Mouse (Mus musculus) c-Kit-positive CD71-negative TER-119-negative erythroid progenitor cells, embryonic 14.5 days (primary cell): ENCODE results near the gene Fam3c.

ENCODE experiments used
- DNase-seq: peaks from one replicate; pipeline ENCODE4 v3.0.0-alpha.2; 2013; ENCODE audit warnings: low read depth

Fam3c gene

DNA sequence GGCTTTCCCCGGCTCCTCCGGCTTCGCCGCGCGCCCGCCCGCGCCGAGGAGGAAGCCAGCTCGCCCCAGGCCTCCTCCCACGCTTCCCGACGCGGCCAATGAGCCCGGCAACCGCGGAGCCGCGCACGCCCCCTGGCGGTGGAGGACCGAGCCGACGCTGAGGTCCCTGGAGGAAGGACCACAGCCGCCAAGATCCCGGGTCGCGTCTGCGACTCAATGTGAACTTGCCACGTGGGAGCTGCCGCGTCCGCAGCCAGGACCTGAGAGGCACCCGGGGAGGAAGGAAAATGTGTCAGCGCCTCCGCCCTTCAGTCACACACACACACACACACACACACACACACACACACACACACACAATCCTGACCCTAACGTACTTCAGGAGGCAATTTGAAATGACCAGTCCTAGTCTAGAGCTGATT, at the start of gene Fam3c:
Gene Fam3c, minus strand, starts transcription at position 158 of the 422 bp plus-strand sequence.
- peak; percentile 92 for DNase-seq

DNA sequence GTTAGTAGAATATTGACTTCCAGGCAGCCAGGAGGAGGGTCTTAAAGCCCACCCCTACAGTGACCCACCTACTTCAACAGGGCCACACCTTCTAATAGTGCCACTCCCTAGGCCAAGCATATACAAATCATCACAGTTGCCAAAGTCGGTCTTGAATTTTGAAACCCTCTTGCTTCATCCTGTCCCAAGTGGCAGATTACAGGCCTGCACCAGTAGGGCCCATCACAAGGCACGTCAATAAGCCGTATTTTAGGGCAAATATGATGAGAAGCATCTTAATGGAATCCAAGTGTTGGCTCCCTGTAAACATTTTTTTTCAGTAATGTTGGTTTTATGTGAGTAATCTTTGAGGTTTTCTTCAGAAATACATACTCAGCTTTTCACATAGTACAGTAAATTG, 49.0 kb upstream of the Fam3c start:
- no peak for DNase-seq

DNA sequence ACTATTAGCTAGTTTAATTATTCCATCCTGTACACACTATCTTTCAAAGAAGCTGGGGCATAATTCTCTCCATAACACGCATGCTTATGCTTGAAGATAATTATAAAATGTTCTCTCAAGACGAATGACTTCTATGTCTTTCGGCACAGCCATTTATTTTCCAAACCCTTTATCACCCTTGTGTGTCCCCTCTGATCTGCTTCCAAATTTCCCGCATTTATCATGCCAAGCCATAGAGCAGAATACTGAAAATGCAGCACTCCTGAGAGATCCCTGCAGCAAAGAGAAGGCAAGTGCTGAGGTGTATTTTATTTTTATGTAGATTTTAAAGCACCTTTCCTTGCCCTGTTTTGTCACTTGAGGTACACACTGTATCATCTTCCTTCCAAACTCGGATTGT, 47.7 kb upstream of the Fam3c start:
- DNase-seq, result no peak

DNA sequence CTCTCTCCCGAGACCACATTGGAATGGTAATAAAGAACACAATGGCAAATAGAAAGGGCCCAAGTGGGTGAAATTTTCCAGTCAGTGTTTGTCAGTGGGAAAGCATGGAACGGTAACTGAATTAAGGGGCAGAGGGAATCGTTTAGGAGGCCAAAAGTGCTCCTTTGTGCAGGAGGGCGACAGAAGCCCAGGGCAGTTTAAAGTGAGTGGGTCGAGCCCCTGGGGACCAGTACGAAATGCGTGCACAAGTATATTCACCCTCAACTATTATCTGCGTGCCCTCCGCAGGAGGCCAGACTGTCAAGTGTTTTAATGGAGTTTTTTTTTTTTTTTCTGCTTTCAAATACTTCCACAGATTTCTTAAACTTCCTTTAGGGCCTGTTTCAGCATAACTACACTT, 47.3 kb upstream of the Fam3c start:
- DNase-seq, result no peak

DNA sequence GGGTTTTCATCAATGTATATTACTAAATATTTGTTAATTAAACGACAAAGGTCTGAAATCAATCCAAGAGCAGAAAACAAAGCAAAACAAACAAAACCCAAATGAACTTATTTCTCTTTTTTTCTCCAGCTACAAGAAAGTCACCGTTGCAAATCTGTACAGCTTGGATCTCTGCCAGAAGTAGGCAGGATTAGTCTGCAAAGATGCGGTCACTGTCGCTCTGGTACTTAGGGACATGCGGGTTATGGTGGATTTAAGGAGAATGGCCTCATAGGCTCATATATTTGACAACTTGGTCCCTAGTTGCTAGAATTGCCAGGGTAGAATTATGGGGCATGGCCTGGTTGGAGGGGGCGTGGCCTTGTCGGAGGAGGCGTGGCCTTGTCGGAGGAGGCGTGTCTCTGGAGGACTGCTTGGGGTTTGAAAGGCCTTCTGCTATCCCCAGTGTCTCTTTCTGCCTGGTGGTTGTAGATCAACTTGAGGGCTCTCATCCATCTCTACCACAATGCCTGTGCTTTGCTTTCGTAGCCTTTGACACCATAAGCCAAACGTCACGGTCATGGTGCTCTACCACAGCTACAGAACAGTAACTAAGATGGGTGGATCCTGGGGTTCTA, 46.6 kb upstream of the Fam3c start:
- no peak for DNase-seq

DNA sequence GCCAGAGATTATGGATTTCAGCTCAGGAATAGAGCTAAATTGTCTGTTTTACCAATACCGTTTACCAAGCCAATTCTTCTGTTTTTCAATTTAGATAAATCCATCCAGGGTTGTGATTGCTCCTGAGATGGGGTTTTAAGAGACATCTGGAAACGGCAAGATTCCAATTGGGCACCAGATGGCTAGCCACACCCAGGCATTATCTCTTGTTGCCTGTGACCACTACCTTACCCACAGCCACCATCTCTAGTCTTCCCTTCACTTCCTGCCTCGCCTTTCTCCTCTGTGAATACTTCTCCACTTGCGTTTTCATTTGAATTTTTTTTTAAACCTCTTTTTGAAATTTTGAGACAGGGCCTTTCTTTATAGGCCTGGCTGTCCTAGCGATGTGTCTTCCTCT, 46.0 kb upstream of the Fam3c start:
- DNase-seq, result no peak

DNA sequence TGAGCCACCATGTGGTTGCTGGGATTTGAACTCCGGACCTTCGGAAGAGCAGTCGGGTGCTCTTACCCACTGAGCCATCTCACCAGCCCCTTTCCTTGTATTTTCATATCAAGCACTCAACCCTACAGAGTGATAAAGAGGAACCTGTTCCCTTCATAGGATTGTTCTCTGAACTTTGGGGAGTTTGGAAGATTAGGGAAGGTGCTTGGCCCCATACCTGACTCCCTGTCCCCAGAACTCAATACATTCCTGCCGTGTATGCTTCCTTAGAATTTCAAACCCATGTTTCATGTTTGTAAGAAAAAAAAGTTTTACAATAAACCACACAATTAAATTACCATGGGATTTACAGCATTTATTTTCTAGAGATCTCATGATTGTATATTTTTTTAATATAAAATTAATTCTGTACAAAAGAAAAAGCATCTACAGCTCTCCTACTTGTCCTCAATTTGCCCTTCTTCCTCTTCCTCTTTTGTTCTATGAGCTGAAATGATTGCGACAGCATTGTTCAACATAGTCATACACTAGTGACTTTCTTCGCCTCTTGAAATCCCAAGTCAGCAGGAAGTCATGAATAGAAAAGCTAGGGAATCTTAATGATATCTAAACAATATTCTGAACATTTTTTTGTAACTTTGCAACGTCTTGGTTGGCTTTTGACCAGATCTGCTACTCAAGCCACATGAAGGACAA, 42.2 kb upstream of the Fam3c start:
- no peak for DNase-seq

DNA sequence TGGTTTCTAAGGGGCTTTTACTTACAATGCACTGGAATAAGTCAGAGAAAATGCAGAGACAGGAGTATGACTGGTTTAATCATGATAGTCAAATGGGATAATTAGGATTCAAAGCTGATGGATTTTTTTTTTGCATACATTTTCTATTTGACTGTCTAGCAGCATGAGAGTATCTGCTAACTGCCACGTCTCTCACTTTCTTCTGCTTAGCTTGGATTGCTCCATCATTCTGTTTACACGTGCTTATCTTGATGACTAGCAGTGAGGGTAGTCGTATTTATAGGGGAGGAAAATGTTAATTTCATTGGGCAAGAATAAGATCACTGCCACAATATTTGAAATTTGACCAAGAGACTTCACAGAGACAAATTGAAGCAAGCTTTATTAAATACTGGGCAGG, 39.2 kb upstream of the Fam3c start:
- no peak for DNase-seq

DNA sequence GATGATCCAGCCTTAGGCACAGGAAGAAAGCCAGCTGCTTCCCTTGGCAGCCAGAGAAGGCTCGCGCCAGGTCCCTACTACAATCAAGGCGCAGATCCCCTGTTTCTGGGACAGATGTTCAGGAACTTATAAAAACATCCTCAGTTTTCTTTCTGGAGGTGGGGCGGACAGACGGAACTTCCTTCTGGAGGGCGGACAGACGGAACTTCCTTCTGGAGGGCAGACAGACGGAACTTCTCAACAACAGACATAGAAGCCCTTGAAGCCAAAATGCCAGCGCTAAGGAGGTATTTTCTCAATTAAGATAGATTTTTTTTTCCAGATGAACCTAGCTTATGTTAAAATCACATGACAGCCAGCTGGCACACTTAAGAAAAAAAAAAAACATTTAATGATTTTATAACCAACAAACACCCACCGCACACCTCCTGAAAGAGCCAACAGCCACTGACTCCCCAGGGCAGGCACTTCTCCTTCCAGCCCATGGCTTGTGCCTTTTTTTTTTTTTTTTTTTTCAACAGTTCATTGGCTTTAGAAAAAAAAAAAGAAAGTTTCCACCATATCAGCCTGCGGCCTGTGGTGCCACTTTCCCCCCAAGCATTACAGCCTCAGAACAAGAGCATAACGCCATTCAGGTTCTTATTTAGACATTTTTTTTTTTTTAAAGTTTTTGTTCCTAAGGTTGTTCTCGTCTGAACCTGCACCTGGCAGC, 34.8 kb upstream of the Fam3c start:
- no peak for DNase-seq

DNA sequence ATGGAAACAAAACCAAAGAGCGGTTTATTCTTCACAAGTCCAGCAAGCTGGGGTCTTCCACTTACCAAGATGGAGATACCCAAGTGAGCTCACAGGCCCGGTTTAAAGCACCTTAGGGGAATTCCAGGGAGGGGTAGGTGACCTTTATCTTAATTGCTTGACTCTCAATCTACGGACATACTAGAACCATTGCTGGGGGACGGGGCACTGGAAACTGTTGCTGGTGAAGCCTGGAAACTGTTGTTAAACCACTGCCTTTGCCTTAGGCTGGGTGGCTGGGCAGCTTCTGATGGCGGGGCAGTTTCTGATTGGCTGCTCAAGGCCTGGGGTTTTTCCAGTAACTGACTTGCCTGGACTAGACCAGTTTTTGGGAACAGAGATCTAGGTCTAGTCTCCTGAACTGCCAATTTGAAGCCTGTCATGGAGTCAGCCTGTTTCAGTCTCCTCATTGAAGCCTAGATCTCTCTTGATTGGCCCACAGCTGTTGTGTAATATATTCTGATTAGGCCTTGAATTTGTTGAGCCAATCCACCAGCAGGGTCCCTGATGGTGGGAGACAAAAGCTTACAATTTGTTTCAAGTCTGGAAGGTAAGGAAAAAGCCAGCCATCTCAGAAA, 29.3 kb upstream of the Fam3c start:
- no peak for DNase-seq

DNA sequence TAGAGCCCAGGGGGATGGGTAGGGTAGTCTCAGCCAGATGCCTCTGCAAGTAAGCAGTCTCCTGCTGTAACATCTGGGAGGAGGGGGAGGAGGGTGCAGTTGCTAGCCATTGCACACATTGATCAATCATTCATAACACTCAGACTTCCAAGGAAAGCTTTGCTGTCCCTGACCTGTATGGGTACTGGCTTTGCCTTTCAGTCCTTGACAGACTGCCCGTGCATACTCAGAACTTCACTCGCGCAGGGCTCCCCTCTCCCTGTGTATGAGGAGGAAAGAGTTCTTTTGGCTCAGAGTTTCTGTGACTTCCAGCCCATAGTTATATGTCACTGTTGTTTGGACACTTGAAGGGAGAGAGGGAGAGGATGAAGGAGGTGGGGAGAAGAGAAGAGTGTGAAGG, 24.2 kb upstream of the Fam3c start:
- no peak for DNase-seq

DNA sequence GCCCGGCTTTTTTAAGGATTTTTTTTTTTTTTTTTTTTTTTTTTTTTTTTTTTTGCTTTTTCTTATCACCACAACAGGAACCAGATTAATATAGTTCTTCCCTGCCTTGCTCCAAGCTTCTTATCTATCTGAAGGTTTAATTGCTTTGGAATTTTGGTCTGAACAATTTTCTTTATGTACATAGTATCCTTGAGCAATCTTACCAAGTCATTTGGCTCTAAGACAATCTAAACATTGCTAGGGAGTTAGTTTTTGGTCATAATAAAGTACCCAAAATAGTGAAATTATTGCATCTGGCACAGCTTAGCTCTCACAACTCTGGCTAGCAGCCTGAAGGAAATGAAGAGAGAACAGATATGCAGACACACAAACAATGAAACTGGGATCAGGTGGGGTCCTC, 23.8 kb upstream of the Fam3c start:
- DNase-seq, result no peak

DNA sequence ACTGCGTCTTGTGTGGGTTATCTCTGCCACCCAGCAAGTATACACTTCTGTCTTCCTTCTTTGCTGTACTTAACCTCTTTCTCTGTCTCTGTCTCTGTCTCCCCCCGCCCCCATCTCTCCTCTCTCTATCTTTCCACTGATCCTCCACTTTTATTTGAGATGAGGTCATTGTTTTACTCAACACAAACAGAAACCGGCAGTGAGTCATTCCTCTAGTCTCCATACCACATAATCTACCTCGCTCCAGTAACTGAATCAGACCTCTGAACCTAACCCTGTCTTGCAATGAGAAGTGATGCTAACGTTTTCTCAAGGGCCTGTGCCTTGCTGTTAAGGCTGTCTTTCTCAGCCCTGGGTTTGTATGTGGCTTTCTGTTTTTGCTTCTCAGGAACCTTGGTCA, 22.4 kb upstream of the Fam3c start:
- no peak for DNase-seq

DNA sequence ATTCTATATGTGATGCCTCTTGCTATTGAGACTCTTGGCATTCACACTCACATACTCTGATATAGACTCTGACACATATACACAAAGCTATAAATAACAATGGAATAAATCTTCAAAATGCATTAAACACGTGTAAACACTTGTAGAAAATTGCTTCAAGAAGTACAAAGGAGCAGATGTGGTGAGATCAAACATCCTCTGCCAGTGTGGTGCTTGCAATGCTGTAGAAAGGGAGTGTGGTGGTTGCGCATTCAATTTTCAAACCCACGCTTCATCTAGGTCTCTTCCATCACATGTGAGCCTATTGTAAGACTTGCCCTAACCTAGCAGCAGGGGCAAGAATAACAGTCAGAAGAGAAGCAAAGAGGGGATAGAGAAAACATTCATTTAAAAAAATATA, 18.7 kb upstream of the Fam3c start:
- no peak for DNase-seq

DNA sequence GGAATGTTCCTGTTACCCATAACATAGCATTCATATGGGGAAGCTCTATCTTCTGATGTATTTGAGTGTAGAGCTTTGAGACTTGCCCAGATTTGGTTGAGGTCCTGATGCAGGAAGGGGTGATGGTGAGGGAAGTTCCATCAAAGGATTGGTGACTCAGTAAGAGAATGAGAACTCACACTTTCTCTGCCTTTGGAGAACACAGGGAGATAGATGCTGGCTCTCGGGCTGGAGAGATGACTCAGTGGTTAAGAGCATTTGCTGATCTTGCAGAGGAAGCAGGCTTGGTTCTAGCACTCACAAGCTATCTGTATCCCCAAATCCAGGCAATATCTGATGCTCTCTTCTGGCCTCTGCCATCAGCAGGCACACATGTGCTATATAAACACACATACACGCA, 17.4 kb upstream of the Fam3c start:
- no peak for DNase-seq

DNA sequence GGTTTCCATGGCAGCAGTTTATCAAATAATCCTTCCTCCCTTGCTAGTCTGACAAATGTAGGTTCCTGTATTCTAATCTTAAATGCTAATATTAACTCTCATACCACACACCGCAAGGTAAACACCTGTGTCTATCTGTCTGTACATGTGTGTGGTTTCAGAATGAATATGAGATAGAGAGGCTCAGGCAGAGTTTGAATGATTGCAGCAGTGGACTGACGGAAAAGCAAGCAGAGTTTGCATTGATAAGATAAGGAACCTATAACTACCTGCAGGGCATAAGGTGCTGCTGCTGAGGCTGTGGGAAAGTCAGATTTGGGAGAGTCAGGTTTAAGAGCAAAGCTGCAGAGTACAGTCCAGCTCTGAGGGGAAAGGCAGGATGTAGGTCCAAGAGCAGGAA, 10.9 kb upstream of the Fam3c start:
- DNase-seq, result no peak

DNA sequence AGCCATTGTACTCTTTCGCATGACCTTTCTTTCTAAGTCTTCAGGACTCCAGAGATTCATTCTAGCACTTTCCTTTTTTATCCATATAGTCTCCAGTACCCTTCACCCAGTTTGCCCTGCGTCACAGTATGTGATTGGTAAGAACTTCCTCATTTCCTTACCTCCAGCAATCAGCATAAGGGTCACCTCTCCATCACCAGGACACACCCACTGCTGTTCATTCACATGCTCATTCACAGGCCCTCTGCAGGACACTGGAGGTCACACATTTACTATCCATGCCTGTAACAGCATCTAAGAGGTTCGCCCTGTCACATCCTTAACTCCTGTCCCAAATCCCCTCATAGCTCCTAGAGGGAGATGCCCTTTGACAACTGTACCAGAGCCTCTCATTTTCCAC, 7.5 kb upstream of the Fam3c start:
- no peak for DNase-seq

DNA sequence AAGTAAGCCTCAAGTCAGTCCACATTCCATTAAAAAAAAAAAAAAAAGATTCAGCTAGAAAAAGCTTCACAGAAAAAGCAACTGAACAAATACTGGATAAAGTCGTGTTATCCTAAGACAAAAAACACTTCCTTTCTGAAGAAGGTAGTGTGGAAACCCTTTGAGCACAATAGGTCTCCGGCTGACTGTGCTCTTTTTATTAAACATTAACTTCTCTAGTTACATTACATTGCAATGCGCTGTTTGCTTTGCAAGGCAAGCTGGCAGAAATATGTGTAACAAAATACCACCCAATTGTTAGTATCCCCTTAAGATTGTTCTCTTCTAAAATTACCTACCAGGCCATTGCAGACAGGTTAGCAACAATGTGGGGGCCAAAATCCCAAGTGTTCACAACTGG, 5.9 kb upstream of the Fam3c start:
- no peak for DNase-seq

DNA sequence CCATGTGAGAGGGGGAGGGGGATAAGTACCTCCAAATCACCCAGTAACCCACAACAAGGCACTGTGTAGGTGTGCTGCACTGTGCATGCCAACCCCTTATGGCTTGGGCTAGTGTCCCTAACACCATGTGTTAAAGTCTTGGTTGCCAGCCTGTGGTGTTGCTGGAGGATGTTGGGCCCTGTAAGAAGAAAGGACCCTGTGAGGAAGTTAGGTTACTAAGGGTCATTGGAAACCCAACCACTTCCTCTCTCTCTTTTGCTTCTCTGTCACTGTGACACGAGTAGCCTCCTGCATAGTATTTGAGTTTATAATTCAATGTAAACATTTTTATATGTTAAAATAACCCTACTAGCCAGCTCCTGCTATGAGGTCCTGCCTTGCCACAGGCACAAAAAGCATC, 3.0 kb upstream of the Fam3c start:
- no peak for DNase-seq

DNA sequence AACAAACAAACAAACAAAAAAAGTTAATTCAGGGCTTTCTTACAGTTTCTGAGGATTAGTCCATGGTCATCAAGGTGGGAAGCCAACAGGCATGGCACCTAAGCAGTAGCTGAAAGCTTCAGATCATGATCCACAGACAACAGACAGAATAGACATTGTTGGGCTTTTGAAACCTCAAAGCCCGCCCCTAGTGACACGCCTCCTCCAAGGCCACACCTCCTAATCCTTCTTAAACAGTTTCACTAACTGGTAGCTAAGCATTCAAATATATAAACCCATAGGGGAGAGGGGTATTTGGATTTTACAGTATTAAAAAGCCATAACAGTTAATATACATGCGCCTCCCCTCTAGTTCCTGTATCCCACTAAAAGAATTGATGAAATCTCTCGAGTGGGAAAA, 1.3 kb upstream of the Fam3c start:
- DNase-seq, result no peak

DNA sequence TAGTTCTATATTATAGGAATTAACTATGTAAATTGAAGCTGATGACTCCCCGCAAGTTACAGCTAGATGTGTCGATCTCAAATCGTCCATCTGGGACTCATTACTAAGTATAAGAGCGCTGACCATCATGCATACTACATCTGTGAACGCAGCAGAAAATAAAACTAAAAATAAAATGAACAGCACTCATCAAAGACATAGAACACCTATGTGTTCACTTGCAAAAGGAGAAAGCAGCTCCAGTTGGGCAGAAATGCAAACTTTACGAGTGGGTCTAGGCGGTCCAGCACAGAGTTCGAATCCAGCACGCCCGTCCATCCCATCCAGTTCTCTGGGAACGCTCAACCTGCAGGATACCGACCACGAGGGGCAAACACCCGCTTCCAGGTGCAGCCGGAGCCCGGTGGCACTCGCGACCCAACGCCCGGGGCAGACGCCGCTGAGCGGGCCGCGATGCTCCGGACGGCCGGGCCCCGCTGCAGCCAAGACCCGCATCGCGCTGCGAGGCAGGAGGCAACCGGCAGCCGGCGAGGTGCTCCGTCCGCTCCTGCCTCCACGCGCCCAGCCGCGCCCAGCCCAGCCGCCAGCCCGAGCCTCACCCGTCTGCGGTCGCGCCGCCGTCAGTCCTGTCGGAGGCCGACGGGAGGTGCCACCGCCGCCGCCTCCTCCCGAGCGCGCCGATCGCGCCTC, 502 bp downstream of the Fam3c start:
- no peak for DNase-seq

DNA sequence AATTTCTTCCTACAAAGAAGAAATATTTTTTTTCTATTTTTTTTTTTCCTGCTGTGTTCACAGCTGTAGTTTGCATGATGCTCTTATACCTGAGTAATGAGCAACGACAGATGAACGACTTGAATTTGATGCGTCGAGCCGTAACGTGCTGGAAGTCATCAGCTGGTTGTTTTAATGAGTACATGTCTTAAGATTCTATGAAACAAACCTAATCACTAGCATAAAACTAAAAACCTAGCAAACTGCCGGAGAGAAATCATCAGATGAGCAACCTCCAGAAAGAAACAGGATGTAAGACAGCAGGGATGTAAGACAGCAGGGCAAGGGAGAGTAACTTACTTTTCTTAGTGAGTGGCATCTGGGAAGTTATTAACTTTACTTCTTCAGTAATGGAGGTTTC, 1.4 kb downstream of the Fam3c start:
- DNase-seq, result no peak

DNA sequence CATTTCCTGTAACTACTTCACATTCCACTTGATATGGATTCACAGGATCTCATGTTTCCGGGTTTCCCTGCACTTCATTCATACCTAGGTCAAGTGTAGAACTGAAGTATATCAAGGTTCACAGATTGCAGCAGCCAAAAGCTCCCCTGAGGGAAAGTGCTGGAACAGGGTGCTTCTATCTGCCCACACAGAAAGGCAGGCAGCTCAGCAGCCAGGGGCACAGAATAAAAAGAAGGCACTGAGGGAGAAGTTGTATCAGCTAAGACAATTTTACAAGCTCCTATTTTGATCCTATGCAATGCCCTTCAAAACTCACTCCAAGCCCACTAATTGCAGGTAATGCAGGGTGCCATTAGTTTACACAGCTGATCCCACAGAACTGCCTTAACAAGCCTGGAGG, 2.0 kb downstream of the Fam3c start:
- DNase-seq, result no peak
